Mouse (Mus musculus) ovary, postnatal 36 days (tissue): ENCODE measurements around the gene Gtf2h2.
"Not testable (repeated sequence)": the region's sequence is repeated elsewhere in the genome, so short reads cannot be mapped to it uniquely, and the experiment has no call there.

Experiments used
- DNase-seq: peaks from one replicate; pipeline ENCODE4 v3.0.0; 2022; ENCODE audit warnings: low spot score, mixed read lengths

Gtf2h2 gene

GRCm38 (mm10) chr13:100490424-100490823 is 2.0 kb downstream of the Gtf2h2 start:
- no peak for DNase-seq

- no peak for DNase-seq
Observed at GRCm38 (mm10) chr13:100483610-100484009, 8.8 kb downstream of the Gtf2h2 start.

GRCm38 (mm10) chr13:100463527-100464222 is 28.7 kb downstream of the Gtf2h2 start:
- DNase-seq = no peak

GRCm38 (mm10) chr13:100461336-100461735 is 31.0 kb downstream of the Gtf2h2 start:
- no peak for DNase-seq

- DNase-seq = not testable (repeated sequence)
Observed at GRCm38 (mm10) chr13:100452415-100453127, 39.8 kb downstream of the Gtf2h2 start, which contains the start of gene Naip1. Naip1 (minus strand) TSS chr13:100452869.

GRCm38 (mm10) chr13:100449495-100449894 is 42.9 kb downstream of the Gtf2h2 start:
- DNase-seq = no peak

GRCm38 (mm10) chr13:100440116-100440515 is 52.3 kb downstream of the Gtf2h2 start:
- DNase-seq = no peak

GRCm38 (mm10) chr13:100438701-100439100 is 53.7 kb downstream of the Gtf2h2 start:
- no peak for DNase-seq

GRCm38 (mm10) chr13:100437322-100437825 is 55.0 kb downstream of the Gtf2h2 start:
- no peak for DNase-seq

GRCm38 (mm10) chr13:100436556-100437163 is 55.7 kb downstream of the Gtf2h2 start:
- not testable (repeated sequence) for DNase-seq

- DNase-seq = not testable (repeated sequence)
Observed at GRCm38 (mm10) chr13:100419958-100420357, 72.4 kb downstream of the Gtf2h2 start.

GRCm38 (mm10) chr13:100414428-100414827 is 78.0 kb downstream of the Gtf2h2 start:
- no peak for DNase-seq
